Mouse (Mus musculus): Measurements from ENCODE around the gene Actn4. TPM values are rescaled to one million over a fixed set of nuclear protein-coding genes. Genes with fewer than 3 reads are reported as not detected.

Gene Actn4
- total RNA-seq, 2 experiments from 2014 or later, result 27.1 to 40.2 TPM

GRCm38 (mm10) chr7:28954773-28955172 is 7.4 kb downstream of the Actn4 start:
- H3K4me3 ChIP-seq, result 0 out of 2 replicates have a peak overlapping the region, but pooled peaks have one; percentile 0
- no peak for TF ChIP-seq CTCF (IDR thresholded peaks at IDR 0.05)
- H3K27ac ChIP-seq, result peak overlapping the region; percentile 92
- intact Hi-C loops (cut with DNase I), result no loop called here
- no peak for DNase-seq

- peak overlapping the region; percentile 92 for H3K27ac ChIP-seq
- no peak overlapping the region for H3K4me3 ChIP-seq
- intact Hi-C loops (cut with DNase I), result no loop called here
- TF ChIP-seq CTCF (IDR thresholded peaks at IDR 0.05), result no peak
- no peak for DNase-seq
Measured at GRCm38 (mm10) chr7:28953476-28954376, 8.4 kb downstream of the Actn4 start.

GRCm38 (mm10) chr7:28952786-28953185 is 9.4 kb downstream of the Actn4 start:
- DNase-seq, result no peak
- intact Hi-C loops (cut with DNase I), result no loop called here
- no peak overlapping the region for H3K4me3 ChIP-seq
- no peak for TF ChIP-seq CTCF (IDR thresholded peaks at IDR 0.05)
- H3K27ac ChIP-seq, result peak overlapping the region; percentile 92

GRCm38 (mm10) chr7:28951764-28952163 is 10.4 kb downstream of the Actn4 start:
- TF ChIP-seq CTCF (IDR thresholded peaks at IDR 0.05), result no peak
- H3K4me3 ChIP-seq, result no peak overlapping the region
- DNase-seq, result peak; percentile 17
- intact Hi-C loops (cut with DNase I), result no loop called here
- peak overlapping the region; percentile 92 for H3K27ac ChIP-seq

GRCm38 (mm10) chr7:28950346-28951037 is 11.6 kb downstream of the Actn4 start:
- intact Hi-C loops (cut with DNase I), result no loop called here
- no peak for DNase-seq
- peak overlapping the region; percentile 92 for H3K27ac ChIP-seq
- H3K4me3 ChIP-seq, result no peak overlapping the region
- no peak for TF ChIP-seq CTCF (IDR thresholded peaks at IDR 0.05)

GRCm38 (mm10) chr7:28949298-28949697 is 12.8 kb downstream of the Actn4 start:
- no peak for DNase-seq
- Histone ChIP-seq H3K4me3 (no peak overlapping the region), H3K27ac (peak overlapping the region; percentile 92)
- intact Hi-C loops (cut with DNase I), result no loop called here
- no peak for TF ChIP-seq CTCF (IDR thresholded peaks at IDR 0.05)

- H3K27ac ChIP-seq, result peak overlapping the region; percentile 92
- H3K4me3 ChIP-seq, result no peak overlapping the region
- intact Hi-C loops (cut with DNase I), result no loop called here
- no peak for TF ChIP-seq CTCF (IDR thresholded peaks at IDR 0.05)
- DNase-seq, result peak; percentile 23
Measured at GRCm38 (mm10) chr7:28948746-28949145, 13.4 kb downstream of the Actn4 start.

- H3K4me3 ChIP-seq, result no peak overlapping the region; the same call in 1 of the 2 replicates
- no peak for TF ChIP-seq CTCF (IDR thresholded peaks at IDR 0.05)
- DNase-seq, result no peak
- H3K27ac ChIP-seq, result peak overlapping the region; percentile 92
- intact Hi-C loops (cut with DNase I), result no loop called here
Measured at GRCm38 (mm10) chr7:28946271-28946610, 15.9 kb downstream of the Actn4 start.

- Histone ChIP-seq H3K27ac (peak overlapping the region; percentile 92), H3K4me3 (peak overlapping the region; percentile 36)
- intact Hi-C loops (cut with DNase I), result no loop called here
- no peak for TF ChIP-seq CTCF (IDR thresholded peaks at IDR 0.05)
- DNase-seq, result peak; percentile 16
Measured at GRCm38 (mm10) chr7:28945416-28946270, 16.5 kb downstream of the Actn4 start.

GRCm38 (mm10) chr7:28944756-28945415 is 17.3 kb downstream of the Actn4 start:
- DNase-seq, result no peak
- intact Hi-C loops (cut with DNase I), result no loop called here
- no peak for TF ChIP-seq CTCF (IDR thresholded peaks at IDR 0.05)
- H3K4me3 ChIP-seq, result peak overlapping the region; percentile 36
- H3K27ac ChIP-seq, result peak overlapping the region; percentile 92

- peak overlapping the region; percentile 5; the same call in 1 of the 2 replicates for H3K4me3 ChIP-seq
- DNase-seq, result no peak
- TF ChIP-seq CTCF (IDR thresholded peaks at IDR 0.05), result no peak
- intact Hi-C loops (cut with DNase I), result no loop called here
- H3K27ac ChIP-seq, result peak overlapping the region; percentile 92
Measured at GRCm38 (mm10) chr7:28943451-28944180, 18.5 kb downstream of the Actn4 start.

All from gastrocnemius, adult 2 months (tissue).